Comparison of ENCODE assay signal across 28 mouse cellular contexts in the genomic region with DNA sequence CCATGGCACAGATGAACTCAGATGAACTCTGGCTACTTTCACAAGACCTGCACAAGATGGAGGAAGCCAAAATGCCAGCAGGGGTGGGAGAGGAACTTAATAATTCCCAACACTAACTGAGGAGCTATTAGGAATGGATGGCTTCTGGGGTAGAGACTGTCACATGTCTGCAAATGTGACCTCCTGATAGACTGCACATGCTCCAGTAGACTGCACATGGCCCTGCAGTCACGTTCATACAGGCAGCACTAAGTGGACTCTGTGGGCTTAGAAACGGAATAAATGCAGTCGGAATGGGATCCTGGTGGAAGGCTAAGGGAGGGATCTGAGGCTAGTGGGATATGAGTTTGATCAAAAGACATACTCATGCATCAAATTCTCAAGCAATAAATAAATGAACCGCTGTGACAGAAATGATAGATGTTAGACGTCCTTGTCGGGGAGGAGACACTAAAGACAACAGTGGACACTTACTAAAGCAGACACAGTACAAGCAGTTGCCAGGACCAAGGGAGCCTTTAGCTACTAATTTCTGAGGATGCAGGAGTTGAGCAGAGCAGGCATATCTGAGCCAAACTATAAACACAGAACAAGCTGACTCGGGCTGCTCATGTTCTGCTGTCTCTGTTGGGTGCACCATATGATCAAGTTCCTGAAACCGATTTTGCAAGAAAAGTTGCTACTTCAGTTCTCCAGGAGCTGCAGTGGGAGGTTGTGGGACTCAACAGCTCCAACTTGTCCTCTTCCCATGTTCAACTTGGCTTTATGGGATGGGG.
DNase-seq lines count a peak whose midpoint lies in the region; ATAC-seq and TF ChIP-seq lines count a peak whose summit lies in the region.
"Had no signal": no experiment of that assay in that cellular context is flagged by ENCODE, and none has a peak within 500 bp of the region (broad histone marks: within the 10 kb centered on the region; RNA-seq: fewer than 3 reads in every experiment).

No protein-coding gene starts in this region.

- ATAC-seq in kidney, embryonic 15.5 days (replicated peaks; ENCODE audit: low FRiP score): 0 out of 2 replicates have a peak, but pooled peaks have one; percentile 18
- ATAC-seq in lung, embryonic 14.5 days (ENCODE audit: insufficient read depth): no peak
- ATAC-seq: CD4-positive, CD25-positive, alpha-beta regulatory T cell, adult 4 months; forebrain, embryonic 16.5 days; intestine, postnatal 0 days; midbrain, embryonic 13.5 days had no signal

- no peak overlapping the region for H3K9ac ChIP-seq in kidney, embryonic 15.5 days
- no peak overlapping the region for H3K9ac ChIP-seq in lung, embryonic 14.5 days
- H3K9ac ChIP-seq: hindbrain, embryonic 13.5 days; limb, embryonic 15.5 days; liver, embryonic 13.5 days; lung, embryonic 15.5 days; midbrain, embryonic 13.5 days had no signal

- no peak overlapping the region for H3K27ac ChIP-seq in kidney, embryonic 15.5 days
- no peak overlapping the region for H3K27ac ChIP-seq in lung, embryonic 14.5 days (ENCODE audit: low read depth)
- H3K27ac ChIP-seq: hindbrain, embryonic 13.5 days; limb, embryonic 10.5 days; limb, embryonic 15.5 days; liver, embryonic 13.5 days; lung, embryonic 15.5 days; midbrain, embryonic 13.5 days had no signal

- DNase-seq in kidney, postnatal 25 days: no peak
- DNase-seq in lung, embryonic 14.5 days: peak; percentile 13
- no peak for DNase-seq in lung, adult 18-20 months
- DNase-seq in right cerebral cortex, postnatal 25 days: peak; percentile 8
- no peak for DNase-seq in right cerebral cortex, postnatal 36 days (ENCODE audit: low spot score in 2 of 2)
- peak; percentile 56 for DNase-seq in lung, postnatal 36 days
- no peak for DNase-seq in urinary bladder, postnatal 4 days (ENCODE audit: low spot score in 2 of 2)
- DNase-seq: adrenal gland, postnatal 25 days; cerebellum, adult 2 months; cerebellum, postnatal 14 days; gastrocnemius, postnatal 25 days; heart, adult 18-20 months; heart, postnatal 4 days; kidney, adult 9 months; kidney, postnatal 4 days; liver, embryonic 13.5 days; thymus, postnatal 4 days had no signal

- no peaks in the 10 kb centered on the region for H3K27me3 ChIP-seq in kidney, embryonic 15.5 days
- no peaks in the 10 kb centered on the region for H3K27me3 ChIP-seq in lung, embryonic 14.5 days (ENCODE audit: insufficient read depth, low read length)
- H3K27me3 ChIP-seq: hindbrain, embryonic 13.5 days; limb, embryonic 15.5 days; liver, embryonic 13.5 days; lung, embryonic 15.5 days; midbrain, embryonic 13.5 days had no signal

- H3K4me1 ChIP-seq in kidney, embryonic 15.5 days: no peaks in the 10 kb centered on the region
- no peaks in the 10 kb centered on the region for H3K4me1 ChIP-seq in lung, embryonic 14.5 days (ENCODE audit: insufficient read depth)
- H3K4me1 ChIP-seq: hindbrain, embryonic 13.5 days; limb, embryonic 10.5 days; limb, embryonic 15.5 days; liver, embryonic 13.5 days; lung, embryonic 15.5 days; midbrain, embryonic 13.5 days had no signal

- H3K9me3 ChIP-seq in kidney, embryonic 15.5 days (replicated peaks): no peaks in the 10 kb centered on the region
- H3K9me3 ChIP-seq in lung, embryonic 14.5 days (ENCODE audit: low read depth, low read length): no peaks in the 10 kb centered on the region
- H3K9me3 ChIP-seq: hindbrain, embryonic 13.5 days; limb, embryonic 10.5 days; limb, embryonic 15.5 days; lung, embryonic 15.5 days; midbrain, embryonic 13.5 days had no signal

- WGBS in kidney, embryonic 15.5 days: 75% methylated on average over 8 of the region's 8 CpGs
- 71% methylated on average over 8 of the region's 8 CpGs for WGBS in lung, embryonic 14.5 days

- H3K36me3 ChIP-seq in kidney, embryonic 15.5 days: no peaks in the 10 kb centered on the region
- H3K36me3 ChIP-seq in lung, embryonic 14.5 days (ENCODE audit: insufficient read depth): no peaks in the 10 kb centered on the region
- H3K36me3 ChIP-seq: hindbrain, embryonic 13.5 days; limb, embryonic 10.5 days; limb, embryonic 15.5 days; liver, embryonic 13.5 days; lung, embryonic 15.5 days; midbrain, embryonic 13.5 days had no signal

- no peak for TF ChIP-seq CTCF in lung, embryonic 14.5 days (IDR thresholded peaks at IDR 0.05; ENCODE audit: low read depth)

- H3K4me2 ChIP-seq in kidney, embryonic 15.5 days: no peak overlapping the region
- no peak overlapping the region for H3K4me2 ChIP-seq in lung, embryonic 14.5 days
- H3K4me2 ChIP-seq: heart, embryonic 11.5 days; hindbrain, embryonic 13.5 days; limb, embryonic 15.5 days; liver, embryonic 13.5 days; lung, embryonic 15.5 days; midbrain, embryonic 13.5 days had no signal

- H3K4me3 ChIP-seq in kidney, embryonic 15.5 days (replicated peaks): no peak overlapping the region
- H3K4me3 ChIP-seq in lung, embryonic 14.5 days (ENCODE audit: low read depth, low read length): no peak overlapping the region
- H3K4me3 ChIP-seq: erythroblast, embryonic 14.5 days; hindbrain, embryonic 13.5 days; limb, embryonic 10.5 days; limb, embryonic 15.5 days; liver, embryonic 13.5 days; lung, embryonic 15.5 days; midbrain, embryonic 13.5 days had no signal

Comparison
In these comparisons a context has a peak if more than half of its experiments do, and no peak if none do; other contexts are left out.
1. DNase-seq: peak in lung, embryonic 14.5 days (single experiment), right cerebral cortex, postnatal 25 days (single experiment) and lung, postnatal 36 days (single experiment); none in kidney, postnatal 25 days (0 of 2), lung, adult 18-20 months (0 of 2), right cerebral cortex, postnatal 36 days (0 of 2) and urinary bladder, postnatal 4 days (0 of 2).